Mouse (Mus musculus): ENCODE results near the gene Mrpl43. TPM values are rescaled to one million over a fixed set of nuclear protein-coding genes. Genes with fewer than 3 reads are reported as not detected.

Mrpl43 gene
- 7.0 and 7.7 TPM in 2 replicates for polyA plus RNA-seq (2012)

DNA sequence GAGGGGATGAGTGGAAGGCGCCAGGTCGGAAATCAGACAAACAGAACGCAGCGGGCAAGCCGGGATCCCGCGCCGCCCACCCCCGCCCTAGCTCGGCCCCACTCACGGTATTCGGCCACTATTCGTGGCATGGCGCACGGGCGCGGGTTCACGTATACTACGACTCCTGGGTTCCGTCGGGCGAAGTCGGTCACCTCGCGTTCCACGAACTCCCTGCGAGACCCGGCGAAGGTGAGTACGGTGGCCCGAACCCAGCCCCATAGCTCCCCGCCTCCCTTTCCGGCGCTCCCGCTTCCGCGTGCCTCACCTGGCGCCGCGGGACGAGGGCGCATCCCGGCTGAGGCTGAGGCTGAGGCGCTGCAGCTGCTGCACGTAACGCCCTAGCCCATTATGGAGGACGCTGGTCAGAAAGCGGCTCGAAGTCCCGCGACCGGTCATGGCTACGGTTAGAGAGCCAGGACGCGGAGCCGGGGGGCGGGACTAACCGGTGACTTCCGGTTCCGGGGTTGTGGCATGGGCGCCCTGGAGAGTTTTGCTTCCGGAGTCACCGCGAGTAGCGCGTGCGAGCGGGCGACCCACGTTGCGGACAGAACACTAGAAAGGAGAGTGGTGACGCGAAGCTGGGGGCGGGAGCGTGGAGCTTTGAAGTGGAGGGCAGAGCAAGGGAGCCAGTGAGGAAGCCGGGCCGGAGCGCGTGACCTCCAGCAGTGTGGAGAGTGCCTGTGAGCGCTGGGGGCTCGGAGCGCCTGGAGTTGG, at the start of gene Mrpl43:
Gene Mrpl43 (minus strand): TSS at position 486 of the 756 bp plus-strand sequence.
- Histone ChIP-seq H3K36me3 (ENCODE audit: control insufficient read depth) (peaks cover 65% of the 10 kb centered on the region), H3K27me3 (ENCODE audit: control insufficient read depth) (no peaks in the 10 kb centered on the region), H3K4me3 (replicated peaks) (peak within 1 kb of the TSS; percentile 79), H3K9me3 (ENCODE audit: control insufficient read depth, low read length) (no peaks in the 10 kb centered on the region), H3K4me1 (ENCODE audit: control insufficient read depth) (peaks cover 27% of the 10 kb centered on the region)
- TF ChIP-seq TAL1 (IDR thresholded peaks at IDR 0.05; ENCODE audit: low read length) (no peak), GATA1 (IDR thresholded peaks at IDR 0.05; ENCODE audit: low read length) (no peak)

DNA sequence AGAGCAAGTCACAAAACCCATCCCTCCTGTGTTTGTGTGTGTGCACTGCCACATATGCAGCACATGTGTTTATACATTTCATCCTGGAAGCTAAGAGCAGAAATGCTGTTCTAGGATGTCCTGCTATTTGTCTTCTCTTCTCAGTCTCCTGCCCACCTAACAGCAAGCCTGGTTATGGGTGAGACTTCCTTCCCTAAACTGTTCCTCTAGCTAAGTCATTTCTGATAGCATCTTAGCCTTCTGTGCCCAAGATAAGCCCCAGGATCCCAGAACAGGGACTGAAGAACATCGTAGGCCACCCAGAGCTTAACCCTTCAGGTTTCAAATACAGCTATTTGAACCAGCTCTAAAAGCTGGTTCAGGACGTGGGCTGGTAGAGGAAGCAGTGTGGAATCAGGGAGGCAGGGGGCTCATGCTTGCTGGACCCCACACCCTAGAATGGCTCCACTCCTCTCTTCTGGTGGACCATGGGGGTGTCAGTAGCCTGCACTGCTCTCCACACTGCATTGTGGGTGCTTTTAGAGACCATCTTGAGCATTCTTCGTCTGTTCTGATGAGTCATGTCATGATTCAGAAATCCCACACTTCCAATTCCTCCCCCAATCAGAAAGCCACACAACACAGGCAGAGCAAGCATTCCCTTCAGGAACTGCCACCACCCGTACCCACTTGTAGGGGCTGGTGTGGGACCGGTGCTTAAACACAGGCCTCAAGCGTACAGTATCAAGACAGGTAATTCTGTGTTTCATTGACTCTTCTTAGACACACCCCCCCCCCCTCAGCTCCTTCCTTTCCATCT, 48.8 kb upstream of the Mrpl43 start:
- no peaks in the 10 kb centered on the region for H3K27me3 ChIP-seq (ENCODE audit: control insufficient read depth)
- peaks cover 40% of the 10 kb centered on the region for H3K4me1 ChIP-seq (ENCODE audit: control insufficient read depth)

DNA sequence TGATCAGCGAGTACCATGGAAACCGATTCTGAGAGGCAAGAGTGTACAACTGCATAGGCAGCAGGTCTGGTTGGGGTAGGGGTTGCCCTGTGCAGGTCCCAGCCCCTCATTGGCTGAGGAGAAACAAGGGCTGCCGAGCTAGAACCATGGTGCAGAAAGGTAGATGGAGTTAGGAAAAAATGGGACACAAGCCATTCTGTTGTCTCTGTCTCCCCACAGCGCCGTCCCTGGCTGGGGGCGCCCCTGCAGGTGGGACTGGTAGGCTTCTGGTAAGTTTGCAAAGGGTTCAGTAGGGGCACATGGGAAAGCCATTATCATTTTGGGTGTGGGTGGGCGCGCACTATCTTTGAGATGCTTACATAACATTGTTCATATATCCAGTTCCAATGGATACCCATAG, 47.2 kb upstream of the Mrpl43 start:
- Histone ChIP-seq H3K27me3 (ENCODE audit: control insufficient read depth) (peaks cover 5% of the 10 kb centered on the region), H3K4me1 (ENCODE audit: control insufficient read depth) (peaks cover 33% of the 10 kb centered on the region), H3K9me3 (ENCODE audit: control insufficient read depth, low read length) (no peaks in the 10 kb centered on the region), H3K36me3 (ENCODE audit: control insufficient read depth) (no peaks in the 10 kb centered on the region), H3K4me3 (replicated peaks) (no peak overlapping the region)
- TF ChIP-seq TAL1 (IDR thresholded peaks at IDR 0.05; ENCODE audit: low read length): no peak
- no peak for TF ChIP-seq GATA1 (IDR thresholded peaks at IDR 0.05; ENCODE audit: low read length)

More for the DNA sequence above, 48.8 kb upstream of the Mrpl43 start:
- Histone ChIP-seq H3K4me3 (replicated peaks) (no peak overlapping the region), H3K36me3 (ENCODE audit: control insufficient read depth) (no peaks in the 10 kb centered on the region), H3K9me3 (ENCODE audit: control insufficient read depth, low read length) (no peaks in the 10 kb centered on the region)
- TF ChIP-seq TAL1 (IDR thresholded peaks at IDR 0.05; ENCODE audit: low read length) (no peak), GATA1 (IDR thresholded peaks at IDR 0.05; ENCODE audit: low read length) (no peak)

DNA sequence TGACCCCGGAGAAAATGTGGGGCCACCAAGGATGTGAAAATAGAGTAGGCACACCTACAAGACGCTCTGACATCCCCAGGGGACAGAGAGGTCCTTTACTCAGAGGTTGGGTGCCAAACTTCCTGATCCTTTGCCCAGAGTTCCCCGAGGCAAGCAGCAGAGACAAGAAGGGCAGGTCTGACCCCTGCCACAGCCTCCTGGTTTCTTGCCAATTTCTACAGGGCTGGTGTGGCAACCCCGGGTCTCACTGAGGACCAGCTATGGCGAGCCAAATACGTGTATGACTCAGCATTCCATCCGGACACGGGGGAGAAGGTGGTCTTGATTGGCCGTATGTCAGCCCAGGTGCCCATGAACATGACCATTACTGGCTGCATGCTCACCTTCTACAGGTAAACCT, 43.3 kb upstream of the Mrpl43 start:
- TF ChIP-seq GATA1 (IDR thresholded peaks at IDR 0.05; ENCODE audit: low read length): no peak
- no peak for TF ChIP-seq TAL1 (IDR thresholded peaks at IDR 0.05; ENCODE audit: low read length)
- no peaks in the 10 kb centered on the region for H3K9me3 ChIP-seq (ENCODE audit: control insufficient read depth, low read length)

DNA sequence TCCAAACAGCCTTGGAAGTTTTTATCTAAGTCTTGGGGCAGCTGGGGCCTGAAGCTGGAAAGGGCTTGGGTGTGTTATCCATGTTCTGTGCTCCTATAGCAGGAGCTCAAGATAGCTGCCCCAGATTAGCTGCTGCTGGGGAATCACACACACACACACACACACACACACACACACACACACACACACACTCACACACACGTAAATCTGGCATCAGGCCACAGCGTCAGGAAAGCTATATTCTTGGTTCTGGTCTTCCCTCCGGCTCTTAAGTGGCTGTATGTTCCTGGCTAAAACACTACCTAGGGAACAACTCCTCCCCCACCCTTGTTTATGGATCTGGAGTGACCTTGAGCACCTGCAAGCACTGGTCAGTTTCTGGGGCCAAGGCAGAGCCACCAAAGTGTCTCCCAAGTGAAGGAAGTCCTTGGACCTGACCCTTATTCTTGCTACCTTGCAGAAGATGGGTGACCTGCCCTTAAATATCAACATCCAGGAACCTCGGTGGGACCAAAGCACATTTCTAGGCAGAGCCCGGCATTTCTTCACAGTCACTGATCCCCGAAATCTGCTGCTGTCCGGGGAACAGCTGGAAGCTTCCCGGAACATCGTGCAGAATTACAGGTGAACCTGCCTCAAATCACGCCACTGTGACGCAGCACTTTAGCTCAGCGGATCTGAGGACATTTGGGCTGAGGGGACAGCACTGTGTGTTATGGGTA, 42.6 kb upstream of the Mrpl43 start:
- Histone ChIP-seq H3K4me3 (replicated peaks) (no peak overlapping the region), H3K9me3 (ENCODE audit: control insufficient read depth, low read length) (no peaks in the 10 kb centered on the region), H3K4me1 (ENCODE audit: control insufficient read depth) (peaks cover 28% of the 10 kb centered on the region), H3K27me3 (ENCODE audit: control insufficient read depth) (peaks cover 49% of the 10 kb centered on the region), H3K36me3 (ENCODE audit: control insufficient read depth) (no peaks in the 10 kb centered on the region)
- TF ChIP-seq TAL1 (IDR thresholded peaks at IDR 0.05; ENCODE audit: low read length) (no peak), GATA1 (IDR thresholded peaks at IDR 0.05; ENCODE audit: low read length) (no peak)

More for the DNA sequence above, 43.3 kb upstream of the Mrpl43 start:
- H3K36me3 ChIP-seq (ENCODE audit: control insufficient read depth): no peaks in the 10 kb centered on the region
- H3K4me1 ChIP-seq (ENCODE audit: control insufficient read depth): peaks cover 28% of the 10 kb centered on the region
- peaks cover 42% of the 10 kb centered on the region for H3K27me3 ChIP-seq (ENCODE audit: control insufficient read depth)
- no peak overlapping the region for H3K4me3 ChIP-seq (replicated peaks)

DNA sequence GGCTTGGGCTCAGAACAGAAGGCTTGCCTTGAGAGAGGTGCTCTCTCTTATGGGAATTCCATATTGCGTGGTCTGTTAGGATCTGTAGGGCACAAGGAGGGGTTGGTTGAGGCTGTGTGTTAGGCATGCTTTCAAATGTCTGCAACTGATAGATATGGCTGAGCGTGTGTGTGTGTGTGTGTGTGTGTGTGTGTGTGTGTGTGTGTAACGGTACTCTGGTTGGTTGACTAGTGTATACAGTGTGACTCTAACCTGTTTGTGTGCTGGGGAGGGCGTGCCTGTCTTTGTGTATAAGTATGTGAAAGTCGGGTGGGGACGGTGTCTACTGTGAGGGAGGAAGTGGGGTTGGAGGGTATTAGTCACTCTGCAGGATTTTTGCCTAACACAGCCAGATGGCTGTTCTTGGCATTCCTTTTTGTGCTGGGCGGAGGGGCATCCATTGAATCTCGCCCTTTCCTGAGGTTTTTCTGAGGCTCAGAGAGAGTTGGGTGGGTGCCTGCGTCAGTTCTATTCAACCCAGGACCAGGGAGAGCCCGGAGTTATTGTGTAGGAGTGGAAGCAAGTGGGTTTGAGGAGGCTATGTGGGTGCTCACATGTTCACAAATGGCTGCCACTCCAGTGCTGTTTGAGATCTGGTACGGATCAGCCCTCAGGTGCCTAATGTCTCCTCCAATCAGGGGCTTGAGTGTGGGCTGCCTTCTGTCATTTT, 41.8 kb upstream of the Mrpl43 start:
- Histone ChIP-seq H3K36me3 (ENCODE audit: control insufficient read depth) (no peaks in the 10 kb centered on the region), H3K9me3 (ENCODE audit: control insufficient read depth, low read length) (no peaks in the 10 kb centered on the region), H3K4me3 (replicated peaks) (peak overlapping the region; percentile 64), H3K4me1 (ENCODE audit: control insufficient read depth) (peaks cover 28% of the 10 kb centered on the region), H3K27me3 (ENCODE audit: control insufficient read depth) (peaks cover 56% of the 10 kb centered on the region)
- no peak for TF ChIP-seq GATA1 (IDR thresholded peaks at IDR 0.05; ENCODE audit: low read length)

DNA sequence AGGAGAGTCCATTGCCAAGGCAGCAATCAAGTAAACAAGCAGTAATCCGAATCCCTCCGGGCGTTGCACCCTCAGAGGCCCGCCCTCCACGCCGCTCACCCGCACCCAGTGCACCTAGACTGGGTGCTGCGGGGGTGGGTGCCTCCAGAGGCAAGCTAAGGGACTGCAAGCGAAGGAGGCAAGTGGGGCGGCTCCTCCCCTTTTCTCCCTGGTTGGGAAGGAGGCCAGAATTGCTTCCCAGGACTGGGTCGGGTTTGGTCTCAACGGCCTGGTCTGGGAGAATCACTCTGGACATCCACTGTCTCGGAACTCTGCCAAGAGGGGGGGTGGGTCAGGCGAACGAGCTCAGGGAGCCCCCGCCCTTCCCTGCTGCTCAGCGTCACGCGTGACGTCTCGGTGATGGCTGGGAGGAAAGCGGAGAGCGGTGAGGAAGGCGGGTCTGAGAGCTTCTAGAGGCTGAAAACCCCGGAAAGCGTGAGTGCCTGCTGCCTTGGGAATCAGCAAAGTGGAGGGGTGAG, 41.2 kb upstream of the Mrpl43 start, which contains the start of gene Sfxn3:
Gene Sfxn3 (plus strand): TSS at position 87 of the 518 bp plus-strand sequence.
- no peak for TF ChIP-seq TAL1 (IDR thresholded peaks at IDR 0.05; ENCODE audit: low read length)
- TF ChIP-seq GATA1 (IDR thresholded peaks at IDR 0.05; ENCODE audit: low read length): no peak
- Histone ChIP-seq H3K4me1 (ENCODE audit: control insufficient read depth) (peaks cover 28% of the 10 kb centered on the region), H3K4me3 (replicated peaks) (peak within 1 kb of the TSS; percentile 64), H3K27me3 (ENCODE audit: control insufficient read depth) (peaks cover 59% of the 10 kb centered on the region), H3K36me3 (ENCODE audit: control insufficient read depth) (no peaks in the 10 kb centered on the region), H3K9me3 (ENCODE audit: control insufficient read depth, low read length) (no peaks in the 10 kb centered on the region)

Data from erythroblast, embryonic 14.5 days (primary cell).